Comparison of ENCODE assay signal across 10 mouse cellular contexts in genomic region chr8:122938170-122938569, GRCm38 (mm10).
DNase-seq lines count a peak whose midpoint lies in the region; ATAC-seq and TF ChIP-seq lines count a peak whose summit lies in the region.
"Had no signal": no experiment of that assay in that cellular context is flagged by ENCODE, and none has a peak within 500 bp of the region (broad histone marks: within the 10 kb centered on the region; RNA-seq: fewer than 3 reads in every experiment).

No protein-coding gene starts in this region.

- no peak for TF ChIP-seq POLR2A in liver, adult 2 months (IDR thresholded peaks at IDR 0.05; ENCODE audit: extremely low read depth, insufficient read depth, low read length)

- H3K4me3 ChIP-seq in liver, adult 2 months (ENCODE audit: insufficient read depth, low read depth, low read length), result no peak overlapping the region
- H3K4me3 ChIP-seq in liver, embryonic 12.5 days, result no peak overlapping the region
- H3K4me3 ChIP-seq in embryonic facial prominence, embryonic 10.5 days, result no peak overlapping the region
- H3K4me3 ChIP-seq in limb, embryonic 10.5 days, result no peak overlapping the region
- H3K4me3 ChIP-seq in intestine, embryonic 16.5 days (ENCODE audit: low read length), result no peak overlapping the region
- H3K4me3 ChIP-seq: myocyte had no signal

- no peak for DNase-seq in liver, adult 2 months (ENCODE audit: extremely low read depth, low read depth, low spot score)
- peak; percentile 76 for DNase-seq in brain, adult 2 months (ENCODE audit: low read depth, low spot score)
- no peak for DNase-seq in embryonic facial prominence, embryonic 10.5 days (ENCODE audit: low spot score)
- DNase-seq in limb, embryonic 10.5 days (ENCODE audit: low spot score), result no peak
- DNase-seq in heart, postnatal 14 days, result no peak
- DNase-seq in gastrocnemius, postnatal 4 days (ENCODE audit: low spot score in 2 of 2), result no peak
- DNase-seq: right cerebral cortex, postnatal 25 days had no signal

- H3K4me1 ChIP-seq in liver, adult 2 months (ENCODE audit: control insufficient read depth, insufficient read depth, low read length), result peaks cover 20% of the 10 kb centered on the region
- peaks cover 79% of the 10 kb centered on the region for H3K4me1 ChIP-seq in liver, embryonic 12.5 days
- peaks cover 26% of the 10 kb centered on the region for H3K4me1 ChIP-seq in embryonic facial prominence, embryonic 10.5 days
- H3K4me1 ChIP-seq in limb, embryonic 10.5 days, result peaks cover 24% of the 10 kb centered on the region
- H3K4me1 ChIP-seq in intestine, embryonic 16.5 days (ENCODE audit: control insufficient read depth, insufficient read depth, low read length), result peaks cover 37% of the 10 kb centered on the region

- H3K27me3 ChIP-seq in liver, adult 2 months (ENCODE audit: control insufficient read depth, insufficient read depth, low read length), result no peaks in the 10 kb centered on the region
- H3K27me3 ChIP-seq in liver, embryonic 12.5 days (replicated peaks), result no peaks in the 10 kb centered on the region
- no peaks in the 10 kb centered on the region for H3K27me3 ChIP-seq in embryonic facial prominence, embryonic 10.5 days (replicated peaks; ENCODE audit: low read depth, poor library complexity, severe bottlenecking)
- no peaks in the 10 kb centered on the region for H3K27me3 ChIP-seq in limb, embryonic 10.5 days (ENCODE audit: low read depth, poor library complexity, severe bottlenecking)
- no peaks in the 10 kb centered on the region for H3K27me3 ChIP-seq in intestine, embryonic 16.5 days (replicated peaks; ENCODE audit: control insufficient read depth, insufficient read depth, low read length)

- no peak overlapping the region for H3K4me2 ChIP-seq in liver, embryonic 12.5 days
- H3K4me2 ChIP-seq in intestine, embryonic 16.5 days (ENCODE audit: low read depth, low read length), result no peak overlapping the region

- intact Hi-C loops in heart, postnatal 14 days (cut with DNase I), result no loop called here

- H3K9me3 ChIP-seq in liver, embryonic 12.5 days (replicated peaks), result no peaks in the 10 kb centered on the region
- no peaks in the 10 kb centered on the region for H3K9me3 ChIP-seq in embryonic facial prominence, embryonic 10.5 days
- no peaks in the 10 kb centered on the region for H3K9me3 ChIP-seq in limb, embryonic 10.5 days (replicated peaks)
- H3K9me3 ChIP-seq in intestine, embryonic 16.5 days (ENCODE audit: control insufficient read depth, low read length), result no peaks in the 10 kb centered on the region

- H3K36me3 ChIP-seq in liver, adult 2 months (ENCODE audit: control insufficient read depth, insufficient read depth, low read length), result no peaks in the 10 kb centered on the region
- H3K36me3 ChIP-seq in liver, embryonic 12.5 days, result peaks cover 10% of the 10 kb centered on the region; the same call in 1 of the 2 replicates
- no peaks in the 10 kb centered on the region for H3K36me3 ChIP-seq in embryonic facial prominence, embryonic 10.5 days (replicated peaks)
- H3K36me3 ChIP-seq in limb, embryonic 10.5 days, result 0 out of 2 replicates have a peak, but pooled peaks cover 3% of the 10 kb centered on the region
- H3K36me3 ChIP-seq in intestine, embryonic 16.5 days (ENCODE audit: control insufficient read depth, insufficient read depth, low read length), result no peaks in the 10 kb centered on the region

- TF ChIP-seq CTCF in liver, adult 2 months (IDR thresholded peaks at IDR 0.05; ENCODE audit: low read depth, low read length), result no peak

- WGBS in liver, adult 2 months, result 88% methylated on average over 3 of the region's 3 CpGs
- 80% methylated on average over 3 of the region's 3 CpGs for WGBS in liver, embryonic 12.5 days (ENCODE audit: insufficient replicate concordance)
- 75% methylated on average over 3 of the region's 3 CpGs for WGBS in embryonic facial prominence, embryonic 10.5 days
- WGBS in limb, embryonic 10.5 days, result 64% methylated on average over 3 of the region's 3 CpGs
- 72% methylated on average over 3 of the region's 3 CpGs for WGBS in intestine, embryonic 16.5 days

- H3K9ac ChIP-seq in liver, adult 2 months (ENCODE audit: low read depth, low read length), result no peak overlapping the region
- no peak overlapping the region for H3K9ac ChIP-seq in liver, embryonic 12.5 days
- H3K9ac ChIP-seq in intestine, embryonic 16.5 days (ENCODE audit: low read depth, low read length), result no peak overlapping the region

- H3K79me2 ChIP-seq in liver, adult 2 months (ENCODE audit: control insufficient read depth, insufficient read depth, low read length), result peaks cover 61% of the 10 kb centered on the region; the same call in 1 of the 2 replicates

- no peak for ATAC-seq in liver, embryonic 12.5 days
- no peak for ATAC-seq in intestine, embryonic 16.5 days

- H3K27ac ChIP-seq in liver, adult 2 months (replicated peaks; ENCODE audit: insufficient read depth, low read depth, low read length), result peak overlapping the region; percentile 57
- H3K27ac ChIP-seq in liver, embryonic 12.5 days, result no peak overlapping the region
- peak overlapping the region; percentile 19; the same call in 1 of the 2 replicates for H3K27ac ChIP-seq in embryonic facial prominence, embryonic 10.5 days (replicated peaks)
- peak overlapping the region; percentile 54; the same call in 1 of the 2 replicates for H3K27ac ChIP-seq in limb, embryonic 10.5 days
- no peak overlapping the region for H3K27ac ChIP-seq in intestine, embryonic 16.5 days (ENCODE audit: low read length)

Comparison
In these comparisons a context has a peak if more than half of its experiments do, and no peak if none do; other contexts are left out.
1. H3K27ac ChIP-seq: peak in liver, adult 2 months (single experiment), embryonic facial prominence, embryonic 10.5 days (single experiment) and limb, embryonic 10.5 days (single experiment); none in liver, embryonic 12.5 days (single experiment) and intestine, embryonic 16.5 days (single experiment).